Mouse (Mus musculus): ENCODE results near the gene Cyp26c1.

DNA sequence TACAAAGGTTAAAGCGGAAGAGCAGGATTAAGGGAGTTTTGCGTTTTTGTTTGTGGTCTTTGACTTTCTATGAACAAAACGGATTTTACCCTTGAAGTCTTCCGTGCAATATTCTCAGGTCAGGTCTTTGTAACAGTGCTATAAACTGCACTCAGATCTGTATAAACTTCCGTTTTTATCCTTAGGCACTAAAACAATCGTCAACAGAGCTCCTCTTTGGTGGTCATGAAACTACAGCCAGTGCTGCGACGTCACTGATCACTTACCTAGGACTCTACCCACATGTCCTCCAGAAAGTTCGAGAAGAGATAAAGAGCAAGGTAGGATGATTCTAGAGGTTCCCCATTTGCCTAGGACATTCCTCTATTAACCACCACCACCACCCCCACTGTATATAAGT, 14.3 kb downstream of the Cyp26c1 start:
- TF ChIP-seq CTCF (IDR thresholded peaks at IDR 0.05; ENCODE audit: low read depth), result no peak
- no peak for TF ChIP-seq EP300 (optimal IDR thresholded peaks at IDR 0.05)
